Mouse (Mus musculus): ENCODE measurements at regions not wholly inside any gene's neighbourhood (a gene's known extent, or its start where the extent isn't known, plus 50 kb on each side); places are given as distances from the start of the nearest gene placed in this dataset.

- H3K4me2 ChIP-seq: no peak overlapping the region
- H3K9me3 ChIP-seq (replicated peaks): no peaks in the 10 kb centered on the region
- no peak for ATAC-seq (ENCODE audit: insufficient read depth)
- WGBS (ENCODE audit: insufficient replicate concordance): 65% methylated on average over 8 of the region's 8 CpGs
- H3K36me3 ChIP-seq (replicated peaks): no peaks in the 10 kb centered on the region
- H3K4me3 ChIP-seq (replicated peaks): no peak overlapping the region
- no peaks in the 10 kb centered on the region for H3K27me3 ChIP-seq
- no peak overlapping the region for H3K9ac ChIP-seq
- H3K4me1 ChIP-seq (replicated peaks): no peaks in the 10 kb centered on the region
- H3K27ac ChIP-seq (replicated peaks): no peak overlapping the region
Observed at GRCm38 (mm10) chr2:159032147-159032546, 237.5 kb downstream of the Dhx35 start.

DNA sequence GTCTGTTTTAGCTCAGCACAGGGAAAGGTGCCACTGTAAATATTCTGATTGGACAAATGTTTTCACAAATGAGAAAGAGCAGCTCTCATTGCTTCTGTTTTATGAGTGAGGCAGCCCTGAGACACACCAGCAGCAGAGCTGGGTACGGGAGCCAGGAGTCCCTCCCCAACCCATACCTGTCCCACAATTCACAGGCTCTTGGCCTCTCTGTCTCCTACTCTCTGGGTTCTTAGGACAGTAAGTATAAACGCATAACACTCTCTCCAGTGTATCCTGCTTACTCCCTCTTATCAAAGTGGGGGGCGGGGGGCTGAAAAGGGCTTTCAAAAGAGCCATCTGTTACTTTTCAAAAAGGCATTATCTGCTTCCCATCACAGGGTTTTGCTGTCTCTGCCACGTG lies 245.3 kb downstream of the Dhx35 start:
- WGBS (ENCODE audit: insufficient replicate concordance): 35% methylated on average over 4 of the region's 4 CpGs
- H3K27ac ChIP-seq (replicated peaks): no peak overlapping the region
- no peak for ATAC-seq (ENCODE audit: insufficient read depth)

DNA sequence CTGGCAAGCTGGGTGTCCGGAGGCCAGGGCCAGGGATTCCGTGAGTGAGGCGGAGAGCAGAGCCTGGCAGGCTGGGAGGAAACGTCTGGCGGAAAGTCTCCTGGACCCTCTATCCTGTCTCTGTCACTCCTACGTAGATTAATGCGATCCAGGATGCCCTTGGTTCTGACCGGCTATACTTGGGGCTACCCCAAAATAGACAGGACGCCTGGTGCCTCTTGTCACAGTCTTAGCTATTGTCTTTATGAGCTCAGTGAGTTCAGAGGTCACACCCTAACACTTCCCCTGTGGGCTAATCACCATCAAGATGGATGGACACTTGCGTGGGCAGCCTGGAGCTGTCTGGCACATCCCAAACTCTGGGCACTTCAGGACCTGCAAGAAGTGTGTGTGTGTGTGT lies 258.9 kb downstream of the Dhx35 start:
- no peak overlapping the region for H3K27ac ChIP-seq (replicated peaks)
- no peaks in the 10 kb centered on the region for H3K9me3 ChIP-seq (replicated peaks)
- H3K4me1 ChIP-seq (replicated peaks): no peaks in the 10 kb centered on the region
- WGBS (ENCODE audit: insufficient replicate concordance): 27% methylated on average over 10 of the region's 10 CpGs
- H3K4me3 ChIP-seq (replicated peaks): no peak overlapping the region
- no peaks in the 10 kb centered on the region for H3K36me3 ChIP-seq (replicated peaks)
- peak; percentile 75 for ATAC-seq (ENCODE audit: insufficient read depth)
- H3K4me2 ChIP-seq: no peak overlapping the region
- H3K27me3 ChIP-seq: no peaks in the 10 kb centered on the region
- no peak overlapping the region for H3K9ac ChIP-seq

More for the DNA sequence above, 245.3 kb downstream of the Dhx35 start:
- no peaks in the 10 kb centered on the region for H3K4me1 ChIP-seq (replicated peaks)
- no peaks in the 10 kb centered on the region for H3K36me3 ChIP-seq (replicated peaks)
- no peaks in the 10 kb centered on the region for H3K9me3 ChIP-seq (replicated peaks)
- H3K4me2 ChIP-seq: no peak overlapping the region
- H3K4me3 ChIP-seq (replicated peaks): no peak overlapping the region
- no peak overlapping the region for H3K9ac ChIP-seq
- H3K27me3 ChIP-seq: no peaks in the 10 kb centered on the region

- peak; percentile 21; the same call in 1 of the 2 replicates for ATAC-seq (ENCODE audit: insufficient read depth)
- 37% methylated on average over 4 of the region's 4 CpGs for WGBS (ENCODE audit: insufficient replicate concordance)
- no peak overlapping the region for H3K27ac ChIP-seq (replicated peaks)
Observed at GRCm38 (mm10) chr2:159053936-159054335, 259.3 kb downstream of the Dhx35 start.

DNA sequence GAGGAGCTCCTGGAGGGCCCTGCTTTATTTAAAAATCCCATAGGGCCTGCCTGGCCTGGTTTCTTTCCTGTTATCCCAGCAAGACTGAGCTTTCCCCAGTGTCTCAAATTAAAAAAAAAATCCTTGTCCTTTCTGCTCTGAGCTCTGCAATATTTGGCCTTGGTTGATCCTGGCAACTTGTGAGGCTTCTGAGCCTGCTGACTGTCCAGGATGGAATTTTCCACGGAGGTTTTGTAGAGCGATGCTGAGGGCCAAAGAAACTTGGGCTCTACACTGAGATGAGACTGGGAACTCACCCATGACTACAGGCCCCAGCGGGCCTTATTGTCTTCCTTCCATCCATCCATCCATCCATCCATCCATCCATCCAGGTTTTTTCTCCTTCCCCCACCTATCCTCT lies 259.8 kb downstream of the Dhx35 start:
- no peaks in the 10 kb centered on the region for H3K27me3 ChIP-seq
- no peak overlapping the region for H3K4me3 ChIP-seq (replicated peaks)
- H3K9ac ChIP-seq: no peak overlapping the region
- H3K4me1 ChIP-seq (replicated peaks): no peaks in the 10 kb centered on the region
- H3K27ac ChIP-seq (replicated peaks): no peak overlapping the region
- no peaks in the 10 kb centered on the region for H3K36me3 ChIP-seq (replicated peaks)
- no peak overlapping the region for H3K4me2 ChIP-seq
- ATAC-seq (ENCODE audit: insufficient read depth): no peak
- no peaks in the 10 kb centered on the region for H3K9me3 ChIP-seq (replicated peaks)
- WGBS (ENCODE audit: insufficient replicate concordance): 62% methylated on average over 3 of the region's 3 CpGs

More at GRCm38 (mm10) chr2:159053936-159054335, 259.3 kb downstream of the Dhx35 start:
- H3K27me3 ChIP-seq: no peaks in the 10 kb centered on the region
- H3K4me2 ChIP-seq: no peak overlapping the region
- H3K4me3 ChIP-seq (replicated peaks): no peak overlapping the region
- no peak overlapping the region for H3K9ac ChIP-seq
- no peaks in the 10 kb centered on the region for H3K4me1 ChIP-seq (replicated peaks)
- H3K36me3 ChIP-seq (replicated peaks): no peaks in the 10 kb centered on the region
- no peaks in the 10 kb centered on the region for H3K9me3 ChIP-seq (replicated peaks)

GRCm38 (mm10) chr2:159055780-159056179 lies 261.2 kb downstream of the Dhx35 start:
- Histone ChIP-seq H3K4me1 (replicated peaks) (no peaks in the 10 kb centered on the region), H3K9me3 (replicated peaks) (no peaks in the 10 kb centered on the region), H3K9ac (no peak overlapping the region), H3K27ac (replicated peaks) (no peak overlapping the region), H3K27me3 (no peaks in the 10 kb centered on the region), H3K4me3 (replicated peaks) (no peak overlapping the region), H3K4me2 (no peak overlapping the region), H3K36me3 (replicated peaks) (no peaks in the 10 kb centered on the region)
- 49% methylated on average over 6 of the region's 6 CpGs for WGBS (ENCODE audit: insufficient replicate concordance)
- ATAC-seq (ENCODE audit: insufficient read depth): no peak

DNA sequence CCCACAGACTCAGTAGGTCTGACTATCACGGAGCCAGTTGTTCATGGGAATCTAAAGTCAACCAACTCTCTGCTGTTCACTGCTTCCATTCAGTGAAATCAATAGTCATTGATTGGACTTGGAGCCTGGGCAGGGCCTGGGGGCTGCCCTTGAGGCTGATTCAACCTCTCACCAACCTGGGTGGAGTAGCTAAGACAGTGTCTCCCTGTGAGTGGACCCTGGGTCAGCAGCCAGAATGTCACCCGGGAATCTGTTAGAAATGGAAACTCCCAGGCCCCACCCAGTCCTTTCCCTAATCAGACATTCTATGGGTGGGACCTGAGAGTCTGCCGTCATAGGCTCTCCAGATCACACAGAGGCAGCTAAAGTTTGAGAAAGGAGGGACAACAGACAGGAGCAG lies 262.4 kb downstream of the Dhx35 start:
- Histone ChIP-seq H3K9me3 (replicated peaks) (no peaks in the 10 kb centered on the region), H3K4me3 (replicated peaks) (no peak overlapping the region), H3K27ac (replicated peaks) (no peak overlapping the region), H3K9ac (no peak overlapping the region), H3K4me2 (no peak overlapping the region), H3K27me3 (no peaks in the 10 kb centered on the region), H3K4me1 (replicated peaks) (no peaks in the 10 kb centered on the region), H3K36me3 (replicated peaks) (no peaks in the 10 kb centered on the region)
- ATAC-seq (ENCODE audit: insufficient read depth): no peak
- 50% methylated on average over 3 of the region's 3 CpGs for WGBS (ENCODE audit: insufficient replicate concordance)

DNA sequence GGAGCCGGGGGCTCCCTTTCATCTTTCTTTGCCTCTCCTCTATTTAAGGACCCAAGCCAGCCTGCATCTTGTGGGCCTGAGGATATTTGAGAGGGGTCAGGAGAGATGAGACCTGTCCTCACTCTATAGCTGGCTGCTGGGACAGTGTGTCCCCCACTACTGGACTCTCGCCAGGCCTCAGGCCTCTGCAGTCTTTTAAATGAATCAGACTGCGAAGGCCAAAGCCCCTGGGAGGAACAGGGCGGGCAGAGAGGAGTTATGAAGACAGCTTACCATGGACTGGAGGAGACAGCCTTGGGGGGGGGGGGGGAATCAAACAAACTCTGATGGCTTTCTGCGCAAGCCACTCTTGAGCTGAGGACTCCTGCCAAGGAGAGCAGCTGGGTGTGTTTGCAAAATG lies 262.9 kb downstream of the Dhx35 start:
- WGBS (ENCODE audit: insufficient replicate concordance): 68% methylated on average over 5 of the region's 5 CpGs
- ATAC-seq (ENCODE audit: insufficient read depth): no peak
- Histone ChIP-seq H3K36me3 (replicated peaks) (no peaks in the 10 kb centered on the region), H3K27me3 (no peaks in the 10 kb centered on the region), H3K9me3 (replicated peaks) (no peaks in the 10 kb centered on the region), H3K4me1 (replicated peaks) (no peaks in the 10 kb centered on the region), H3K9ac (no peak overlapping the region), H3K4me3 (replicated peaks) (no peak overlapping the region), H3K4me2 (no peak overlapping the region), H3K27ac (replicated peaks) (no peak overlapping the region)

DNA sequence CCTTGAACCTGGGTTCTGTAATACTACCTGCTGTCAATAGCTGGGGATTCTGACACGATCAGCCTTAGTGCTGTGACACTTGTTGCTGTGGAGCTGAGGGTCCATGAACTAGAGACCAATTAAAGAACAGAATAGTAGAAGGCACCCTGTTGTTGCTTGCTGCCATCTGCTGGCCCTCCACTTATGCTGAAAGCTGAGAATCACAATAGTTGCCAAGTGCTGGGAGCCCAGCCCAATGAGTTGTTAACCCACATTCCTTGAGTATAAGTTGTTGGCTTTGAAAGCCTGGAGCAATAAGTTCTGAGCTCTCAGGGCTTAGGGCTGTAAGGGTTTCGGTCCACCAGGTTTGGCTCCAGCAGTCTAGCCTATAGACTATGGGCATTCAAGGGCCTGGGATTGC lies 267.7 kb downstream of the Dhx35 start:
- Histone ChIP-seq H3K9me3 (replicated peaks) (no peaks in the 10 kb centered on the region), H3K4me1 (replicated peaks) (no peaks in the 10 kb centered on the region), H3K27me3 (no peaks in the 10 kb centered on the region), H3K36me3 (replicated peaks) (no peaks in the 10 kb centered on the region), H3K4me3 (replicated peaks) (no peak overlapping the region), H3K4me2 (no peak overlapping the region), H3K9ac (no peak overlapping the region), H3K27ac (replicated peaks) (no peak overlapping the region)
- ATAC-seq (ENCODE audit: insufficient read depth): no peak
- 54% methylated on average over 2 of the region's 2 CpGs for WGBS (ENCODE audit: insufficient replicate concordance)

DNA sequence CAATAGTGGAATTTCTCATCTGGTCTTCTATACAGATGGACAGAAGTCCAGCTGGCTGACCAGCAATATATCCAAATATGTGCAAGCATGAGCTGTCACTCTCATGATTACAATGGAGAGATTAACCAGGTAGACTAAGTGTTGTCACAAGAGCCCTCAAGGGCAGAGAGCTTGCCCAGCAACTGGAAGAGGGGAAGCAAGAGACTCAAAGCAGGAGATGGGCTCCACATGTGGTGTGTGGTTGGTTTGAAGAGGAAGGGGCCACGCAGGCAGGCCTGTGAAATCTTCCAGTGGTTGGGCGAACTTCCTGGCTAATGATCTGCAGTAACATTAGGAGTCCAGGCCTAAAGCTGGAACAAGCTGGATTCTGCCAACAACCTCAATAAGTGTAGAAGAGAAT lies 268.1 kb downstream of the Dhx35 start:
- Histone ChIP-seq H3K36me3 (replicated peaks) (no peaks in the 10 kb centered on the region), H3K4me2 (no peak overlapping the region), H3K4me3 (replicated peaks) (no peak overlapping the region), H3K9me3 (replicated peaks) (no peaks in the 10 kb centered on the region), H3K27ac (replicated peaks) (no peak overlapping the region), H3K27me3 (no peaks in the 10 kb centered on the region), H3K4me1 (replicated peaks) (no peaks in the 10 kb centered on the region), H3K9ac (no peak overlapping the region)
- WGBS (ENCODE audit: insufficient replicate concordance): 22% methylated on average over 2 of the region's 2 CpGs
- no peak for ATAC-seq (ENCODE audit: insufficient read depth)

- Histone ChIP-seq H3K27ac (replicated peaks) (no peak overlapping the region), H3K27me3 (no peaks in the 10 kb centered on the region), H3K36me3 (replicated peaks) (no peaks in the 10 kb centered on the region), H3K4me1 (replicated peaks) (no peaks in the 10 kb centered on the region), H3K9me3 (replicated peaks) (no peaks in the 10 kb centered on the region), H3K4me3 (replicated peaks) (no peak overlapping the region), H3K9ac (no peak overlapping the region), H3K4me2 (no peak overlapping the region)
- WGBS (ENCODE audit: insufficient replicate concordance): 72% methylated on average over 9 of the region's 9 CpGs
- ATAC-seq (ENCODE audit: insufficient read depth): no peak
Observed at GRCm38 (mm10) chr2:159064403-159064970, 269.9 kb downstream of the Dhx35 start.

DNA sequence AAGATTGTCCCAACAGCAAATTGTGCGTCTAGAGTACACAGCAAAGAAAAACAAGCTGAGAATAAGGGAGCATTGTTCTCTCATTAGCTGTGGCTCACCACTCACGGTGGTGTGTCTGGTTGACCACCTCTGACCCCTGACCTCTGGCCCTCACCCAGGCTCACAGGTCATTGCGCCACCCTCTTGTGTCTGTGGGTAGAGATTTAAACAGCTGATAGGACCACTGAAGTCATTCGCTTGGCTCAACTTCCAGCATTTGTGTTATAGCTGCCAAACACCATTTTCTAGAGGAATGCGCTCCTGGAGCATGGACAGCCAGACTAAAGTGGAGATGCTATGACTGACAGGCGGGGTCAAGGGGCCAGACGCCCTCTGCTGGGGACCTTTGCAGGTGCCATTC lies 272.9 kb downstream of the Dhx35 start:
- no peaks in the 10 kb centered on the region for H3K36me3 ChIP-seq (replicated peaks)
- no peak overlapping the region for H3K27ac ChIP-seq (replicated peaks)
- H3K4me2 ChIP-seq: no peak overlapping the region
- H3K27me3 ChIP-seq: no peaks in the 10 kb centered on the region
- H3K4me3 ChIP-seq (replicated peaks): no peak overlapping the region
- 36% methylated on average over 7 of the region's 7 CpGs for WGBS (ENCODE audit: insufficient replicate concordance)
- H3K9me3 ChIP-seq (replicated peaks): no peaks in the 10 kb centered on the region
- no peak for ATAC-seq (ENCODE audit: insufficient read depth)
- H3K9ac ChIP-seq: no peak overlapping the region
- no peaks in the 10 kb centered on the region for H3K4me1 ChIP-seq (replicated peaks)

Measured in liver, embryonic 15.5 days (tissue).